Mouse (Mus musculus) myocyte (in vitro differentiated cells): ENCODE measurements at regions not wholly inside any gene's neighbourhood (a gene's known extent, or its start where the extent isn't known, plus 50 kb on each side); places are given as distances from the start of the nearest gene placed in this dataset.

ENCODE experiments used
- MAX ChIP-seq: IDR thresholded peaks from one replicate; pipeline ENCODE4 v1.6.1; 2011; ENCODE audit warnings: low read depth, mild to moderate bottlenecking, control low read depth
- MYOD1 ChIP-seq, 3 experiments: IDR thresholded peaks; one replicate each; pipeline ENCODE4 v1.6.1; 2011; ENCODE audit warnings: control low read depth in 2 of 3, low read depth in 2 of 3, mild to moderate bottlenecking in 2 of 3, moderate library complexity in 1 of 3; ENCODE audit not compliant: insufficient read length in 2 of 3, control insufficient read depth in 1 of 3
- MYOG ChIP-seq, 3 experiments: IDR thresholded peaks; one replicate each; pipeline ENCODE4 v1.6.1; 2011; ENCODE audit warnings: control low read depth in 2 of 3, low read depth in 2 of 3, mild to moderate bottlenecking in 2 of 3; ENCODE audit not compliant: insufficient read length in 2 of 3, control insufficient read depth in 1 of 3, insufficient read depth in 1 of 3
- POLR2A ChIP-seq: IDR thresholded peaks from one replicate; pipeline ENCODE4 v1.6.1; 2011; ENCODE audit warnings: low read depth, mild to moderate bottlenecking, control low read depth, moderate library complexity; ENCODE audit not compliant: insufficient read length
- POLR2AphosphoS2 ChIP-seq: IDR thresholded peaks from one replicate; pipeline ENCODE4 v1.6.1; 2011; ENCODE audit warnings: low read depth, control low read depth; ENCODE audit not compliant: insufficient read length
- REST ChIP-seq: IDR thresholded peaks from one replicate; pipeline ENCODE4 v1.6.1; 2011; ENCODE audit warnings: mild to moderate bottlenecking, control low read depth, moderate library complexity; ENCODE audit not compliant: insufficient read depth, insufficient read length
- TCF12 ChIP-seq: IDR thresholded peaks from one replicate; pipeline ENCODE4 v1.6.1; 2011; ENCODE audit warnings: mild to moderate bottlenecking, control low read depth; ENCODE audit not compliant: poor library complexity, insufficient read depth, severe bottlenecking
- USF1 ChIP-seq: IDR thresholded peaks from one replicate; pipeline ENCODE4 v1.6.1; 2011; ENCODE audit warnings: low read depth, mild to moderate bottlenecking, control low read depth, moderate library complexity

DNA sequence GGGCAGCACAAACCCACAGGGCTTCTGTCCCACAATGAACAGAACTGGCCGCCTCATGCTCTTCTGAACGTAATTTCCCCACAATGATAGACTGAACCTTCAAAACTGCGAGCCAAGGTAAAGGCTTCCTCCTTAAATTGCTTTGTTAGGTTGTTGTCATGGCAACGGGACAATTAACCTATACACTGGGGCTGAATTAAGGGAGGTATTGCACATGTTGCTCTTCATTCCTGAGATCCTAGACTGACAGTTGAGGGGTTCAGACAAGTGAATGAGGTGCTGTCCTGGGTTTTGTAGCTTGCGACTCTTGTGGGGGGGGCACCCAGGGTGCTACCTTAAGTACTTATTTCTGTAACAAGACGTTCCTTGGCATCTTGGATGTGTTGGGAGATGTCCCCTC is 100.6 kb upstream of the Pmepa1 start:
- TF ChIP-seq MAX (no peak), POLR2A (no peak), MYOD1 (IDR thresholded peaks at IDR 0.05; ENCODE audit: control insufficient read depth in 1 of 3, insufficient read length in 2 of 3, low read depth in 2 of 3) (no peak), TCF12 (no peak), USF1 (no peak), MYOG (IDR thresholded peaks at IDR 0.05; ENCODE audit: control insufficient read depth in 1 of 3, insufficient read depth in 1 of 3, insufficient read length in 2 of 3, low read depth in 2 of 3) (no peak), POLR2AphosphoS2 (no peak), REST (no peak)
